Mouse (Mus musculus) leukemia stem cell, adult 10-12 weeks (primary cell): ENCODE results near the gene Cfp. TPM values are rescaled to one million over a fixed set of nuclear protein-coding genes. Genes with fewer than 3 reads are reported as not detected.

Experiments used
- polyA plus RNA-seq: library from polyadenylated mRNA; stranded (reverse); fragments of >175 nt; gene quantifications from 2 replicates; pipeline ENCODE4 v1.2.3, GENCODE M21; 2012; ENCODE audit warnings: low replicate concordance

The Cfp gene
- 134 and 165 TPM in 2 replicates for polyA plus RNA-seq

DNA sequence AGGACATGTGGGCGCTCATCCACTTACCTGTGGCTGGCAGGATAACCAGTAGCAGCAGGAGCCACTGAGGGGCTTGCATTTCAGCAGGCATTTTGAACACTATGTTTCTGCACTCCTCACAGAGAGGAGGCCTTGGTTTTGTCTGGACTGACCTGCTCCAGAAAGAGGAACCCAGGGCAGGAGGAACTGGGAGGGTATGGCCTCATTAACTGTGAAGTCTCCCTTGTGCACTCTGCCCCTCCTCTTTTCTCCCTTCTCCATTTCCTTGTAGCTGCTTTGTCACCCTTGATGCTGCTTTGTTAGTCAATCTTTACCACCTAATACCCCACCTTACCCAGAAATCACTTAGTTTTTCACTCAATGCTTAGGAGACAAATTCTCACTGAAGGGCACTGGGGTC, at the start of gene Cfp:
Gene Cfp (minus strand): TSS at position 192 of the 400 bp plus-strand sequence.

DNA sequence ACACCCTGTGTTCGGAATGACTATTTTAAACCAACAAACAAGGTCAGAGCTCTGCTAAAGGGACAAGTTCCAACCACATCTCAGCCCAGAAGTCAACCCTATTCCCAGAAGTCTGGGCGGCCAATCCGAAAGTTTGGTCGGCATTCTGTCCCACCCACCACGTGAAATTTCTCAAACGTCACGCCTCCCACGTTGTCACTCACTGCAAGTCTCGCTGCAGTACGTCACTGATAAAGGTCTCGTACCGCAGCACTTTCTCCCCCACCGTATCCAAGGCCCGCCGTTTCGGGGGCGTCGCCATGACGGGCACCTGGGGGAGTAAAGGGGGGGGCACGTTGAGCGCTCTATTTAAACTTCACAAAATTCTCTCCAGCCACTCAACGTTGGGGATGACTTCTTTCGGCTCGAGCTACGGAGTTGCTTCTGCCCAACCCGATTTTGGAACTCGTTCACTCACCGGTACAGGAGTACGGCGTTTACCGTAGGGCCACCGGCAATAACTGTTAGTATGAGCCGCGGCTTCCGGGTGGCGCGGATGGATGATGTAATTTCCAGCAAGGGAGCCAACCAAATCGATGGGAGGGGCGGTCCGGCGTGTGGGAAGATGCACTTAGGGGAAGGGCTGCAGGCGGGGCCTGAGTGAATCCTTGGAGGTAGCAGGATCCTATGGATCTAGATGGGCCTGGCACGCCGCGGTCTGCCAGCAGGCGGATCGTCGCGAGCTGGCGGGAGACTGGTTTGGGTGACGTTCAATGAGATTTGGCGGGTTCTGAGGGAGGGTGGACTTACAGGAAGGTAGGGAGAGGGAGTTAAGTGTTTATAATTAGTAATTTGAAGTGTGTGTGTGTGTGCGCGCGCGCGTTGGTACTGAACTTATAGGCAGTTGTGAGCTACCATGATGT, 30.4 kb upstream of the Cfp start, which contains the start of gene Uxt:
Gene Uxt (minus strand): TSS at position 541 of the 902 bp plus-strand sequence.

DNA sequence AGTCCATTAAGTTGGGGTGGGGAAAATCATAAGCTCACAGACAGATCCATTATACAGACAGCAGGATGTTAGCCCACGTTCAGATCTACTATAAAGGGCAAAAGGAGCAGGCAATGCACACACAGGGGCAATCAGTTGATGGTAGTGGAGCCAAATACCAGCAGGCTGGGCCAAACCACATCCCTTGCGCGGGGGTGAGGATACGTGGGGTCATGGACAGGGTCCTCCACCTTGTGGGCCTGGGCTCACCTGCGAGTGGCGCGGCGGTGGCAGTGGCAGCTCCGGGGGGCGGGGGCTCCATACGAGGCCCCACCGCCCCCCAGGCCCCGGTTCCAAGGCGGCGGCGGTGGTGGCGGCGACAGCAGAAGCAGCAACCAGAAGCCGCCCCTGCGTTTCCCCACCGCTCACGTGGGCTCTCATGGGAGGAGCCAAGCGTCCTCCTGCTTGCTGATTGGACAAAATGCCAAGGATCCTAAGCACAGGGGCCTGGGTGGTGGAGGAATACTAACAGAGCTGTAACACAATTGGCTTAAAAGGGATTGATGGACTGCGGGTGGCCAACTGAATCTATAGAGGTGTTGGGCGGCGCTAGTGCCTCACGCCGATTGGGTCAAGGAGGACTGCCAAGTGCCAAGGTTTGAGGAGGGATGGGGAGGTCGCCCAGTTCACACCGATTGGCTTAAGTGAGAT, 19.0 kb upstream of the Cfp start, which contains the start of gene Elk1:
Gene Elk1 (minus strand): TSS at position 418 of the 690 bp plus-strand sequence.

DNA sequence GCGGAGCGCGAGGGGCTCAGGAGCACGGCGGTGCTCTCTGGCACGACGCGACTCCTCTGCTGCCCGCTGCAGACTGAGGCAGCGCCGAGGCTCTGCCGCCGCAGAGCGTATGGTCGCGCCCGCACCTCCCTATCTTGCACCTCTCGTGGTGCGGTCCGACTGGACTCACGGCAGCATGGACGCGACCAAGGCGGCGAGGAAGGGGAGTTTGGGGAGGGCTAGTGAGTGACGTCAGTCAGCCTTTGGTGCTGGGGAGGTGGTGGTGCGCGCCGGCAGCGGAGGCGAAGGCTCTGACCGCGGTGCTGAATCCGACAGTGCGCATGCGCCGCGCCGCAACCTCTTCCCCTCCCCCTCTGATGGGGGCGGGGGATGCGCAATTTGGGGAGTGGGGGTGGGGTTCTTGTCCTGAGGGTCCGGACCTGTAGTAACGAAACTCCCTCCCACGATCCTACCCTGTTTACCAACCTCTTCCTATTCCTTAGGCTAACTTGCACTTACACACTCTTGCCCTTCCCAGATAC, 10.5 kb downstream of the Cfp start, which contains the start of gene Syn1:
Gene Syn1 (minus strand): TSS at position 161 of the 521 bp plus-strand sequence.

Other genes starting within 250 kb of the Cfp start
- 158 and 175 TPM in 2 replicates for gene Cdk16, start 243.6 kb downstream of the Cfp start, polyA plus RNA-seq
- gene Usp11, start 227.6 kb downstream of the Cfp start, polyA plus RNA-seq: 1.4 and 2.3 TPM in 2 replicates
- gene Araf, start 133.7 kb downstream of the Cfp start, polyA plus RNA-seq: 6.5 and 63.2 TPM in 2 replicates
- 4.3 TPM in 1 of 2 replicates, not detected in the other for gene Timp1, start 61.4 kb downstream of the Cfp start, polyA plus RNA-seq
- 1.5 and 3.4 TPM in 2 replicates for gene Syn1, start 10.6 kb downstream of the Cfp start, polyA plus RNA-seq
- gene Elk1, start 19.1 kb upstream of the Cfp start, polyA plus RNA-seq: 8.6 and 17.5 TPM in 2 replicates
- gene Uxt, start 30.5 kb upstream of the Cfp start, polyA plus RNA-seq: 6.5 and 14.1 TPM in 2 replicates
- 0.18 TPM in 1 of 2 replicates, not detected in the other for gene Zfp182, start 130.8 kb upstream of the Cfp start, polyA plus RNA-seq
- not detected in 2 replicates for gene Spaca5, start 136.9 kb upstream of the Cfp start, polyA plus RNA-seq
- gene Zfp300, start 158.0 kb upstream of the Cfp start, polyA plus RNA-seq: not detected in 2 replicates
- not detected in 2 replicates for gene Ssxa1, start 184.3 kb upstream of the Cfp start, polyA plus RNA-seq
- gene Gm21876, start 244.1 kb upstream of the Cfp start, polyA plus RNA-seq: not detected in 2 replicates